Mouse (Mus musculus) layer of hippocampus, adult 9-11 months (tissue): ENCODE measurements at regions not wholly inside any gene's neighbourhood (a gene's known extent, or its start where the extent isn't known, plus 50 kb on each side); places are given as distances from the start of the nearest gene placed in this dataset.

Experiments used
- DNase-seq: peaks from one replicate; pipeline ENCODE4 v3.0.0; 2022

DNA sequence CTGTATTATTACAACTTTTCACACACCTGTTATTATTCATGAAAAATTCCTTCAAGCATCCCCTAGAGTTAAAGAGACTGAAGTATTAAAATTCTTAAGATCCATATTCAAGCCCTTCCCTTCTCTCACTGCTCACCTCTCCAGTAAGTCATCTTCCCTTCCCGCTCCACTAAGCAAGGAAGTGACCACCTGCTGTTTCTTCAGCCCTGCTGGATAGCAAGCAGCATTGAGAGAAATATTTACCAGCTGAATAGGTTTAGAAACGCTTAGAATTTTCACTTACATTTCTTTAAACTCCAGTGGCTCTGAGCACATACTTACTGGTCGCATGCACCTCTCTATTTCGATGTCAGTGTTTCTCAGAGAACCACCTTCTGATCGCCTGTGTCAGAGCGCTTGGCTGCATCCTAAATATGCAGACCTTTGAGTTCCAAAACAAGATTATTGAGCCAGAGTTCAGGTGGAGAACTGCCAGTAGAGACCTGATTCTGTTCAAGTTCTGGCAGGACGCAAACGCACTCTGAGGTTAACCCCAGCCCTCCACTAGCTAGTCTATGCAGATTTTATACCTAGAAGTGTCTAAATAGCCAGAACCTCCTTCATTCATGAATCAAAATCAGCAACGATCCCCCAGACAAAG lies 314.9 kb downstream of the Mllt3 start:
- DNase-seq: no peak

DNA sequence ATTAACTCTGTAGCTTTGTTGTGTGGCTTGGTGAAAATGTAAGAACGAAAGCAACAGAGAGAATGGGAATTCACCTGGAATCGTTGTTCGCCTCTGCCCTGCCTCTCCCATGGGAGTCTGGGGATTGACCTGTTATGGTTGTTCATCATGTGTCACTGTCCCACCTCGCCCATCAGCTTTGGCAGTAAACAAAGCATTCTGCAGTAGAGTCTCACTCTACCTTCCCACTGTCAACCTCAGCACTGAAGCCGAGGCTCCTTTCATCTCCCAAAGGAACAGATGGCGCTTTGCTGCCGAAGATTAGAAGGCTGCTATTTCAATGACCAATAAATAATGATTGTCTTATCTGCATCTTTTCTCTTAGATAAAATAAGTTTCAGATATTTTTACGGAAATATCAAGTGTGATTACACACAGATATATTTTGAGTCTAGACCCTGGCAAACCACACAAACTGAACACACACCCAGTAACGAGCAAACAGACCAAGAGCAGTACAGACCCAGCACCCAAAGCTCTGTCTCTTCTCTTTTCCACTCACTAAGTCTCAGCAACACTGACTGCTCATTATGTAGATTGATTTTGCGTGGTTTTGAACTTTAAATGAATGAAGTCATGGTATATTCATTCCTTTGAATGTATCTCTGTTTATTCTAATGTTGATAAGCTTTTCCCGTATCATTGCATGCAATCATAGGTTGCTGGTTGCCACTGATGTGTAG lies 317.8 kb downstream of the Mllt3 start:
- no peak for DNase-seq

DNA sequence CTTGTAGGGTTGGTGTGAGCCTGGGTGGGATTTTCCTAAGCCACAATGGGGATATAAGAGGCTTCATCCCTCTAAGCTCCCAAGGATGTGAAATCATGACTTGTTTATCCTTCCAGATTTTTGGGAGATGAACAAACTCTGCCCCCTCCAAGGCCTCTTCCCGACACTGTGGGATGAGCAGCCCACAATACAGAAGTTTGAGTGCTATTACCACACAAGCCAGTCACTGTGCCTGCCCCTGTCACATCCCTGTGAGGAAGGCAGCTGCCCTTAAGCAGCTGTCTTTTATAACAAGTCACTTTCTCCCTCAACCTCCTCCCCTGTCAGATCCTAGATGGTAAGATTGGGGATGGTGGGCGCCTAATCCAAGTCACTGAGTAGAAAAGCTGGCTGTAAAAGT lies 320.5 kb downstream of the Mllt3 start:
- no peak for DNase-seq

DNA sequence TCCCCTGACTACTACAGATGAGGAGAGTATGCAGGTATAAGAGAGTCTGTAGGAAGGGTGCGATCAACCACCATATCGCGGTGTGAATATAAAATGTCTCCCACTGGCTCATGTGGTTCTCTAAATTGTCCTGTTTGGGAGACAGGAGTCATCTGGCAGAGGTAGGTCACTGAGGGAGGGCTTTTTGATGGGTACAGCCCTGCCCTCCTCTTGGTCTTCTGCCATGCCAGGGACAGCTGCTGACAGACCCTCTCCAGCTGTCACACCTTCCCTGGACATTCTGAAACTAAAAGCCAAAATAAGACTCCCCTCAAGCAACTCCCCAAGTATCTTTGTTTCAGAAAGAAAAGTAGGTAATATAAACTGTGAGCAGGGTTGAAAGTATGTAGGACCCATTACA lies 320.9 kb downstream of the Mllt3 start:
- DNase-seq: no peak

DNA sequence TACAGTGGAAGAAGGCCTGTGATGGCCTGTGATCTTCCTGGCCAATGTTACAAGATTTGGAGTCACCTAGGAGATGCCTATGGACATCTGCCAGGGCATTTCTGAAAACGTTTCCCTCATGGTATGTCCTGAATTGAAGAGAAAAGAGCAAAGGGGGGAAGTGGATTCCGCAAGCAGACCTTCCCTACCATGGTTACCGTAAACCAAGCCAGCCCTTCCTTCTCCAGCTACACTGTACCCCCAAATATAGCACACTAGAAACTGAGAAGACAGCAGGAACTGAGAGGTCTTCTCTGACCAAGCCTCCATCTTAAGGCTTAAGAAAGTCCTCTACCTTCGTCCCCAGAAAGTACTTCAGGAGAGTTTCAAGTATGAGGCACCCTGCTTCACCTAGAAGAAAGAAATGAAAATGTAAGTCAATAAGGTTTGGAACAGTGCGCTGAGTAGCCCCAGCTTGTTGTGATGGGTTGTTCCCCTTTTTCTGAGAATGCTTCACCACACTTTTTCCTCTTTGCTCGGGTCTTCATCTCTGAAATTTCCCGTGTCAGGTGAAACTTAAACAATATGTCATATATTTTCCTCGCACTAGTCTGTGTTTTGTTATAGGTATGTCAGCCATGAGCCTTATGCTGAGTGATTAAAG lies 321.9 kb downstream of the Mllt3 start:
- no peak for DNase-seq

DNA sequence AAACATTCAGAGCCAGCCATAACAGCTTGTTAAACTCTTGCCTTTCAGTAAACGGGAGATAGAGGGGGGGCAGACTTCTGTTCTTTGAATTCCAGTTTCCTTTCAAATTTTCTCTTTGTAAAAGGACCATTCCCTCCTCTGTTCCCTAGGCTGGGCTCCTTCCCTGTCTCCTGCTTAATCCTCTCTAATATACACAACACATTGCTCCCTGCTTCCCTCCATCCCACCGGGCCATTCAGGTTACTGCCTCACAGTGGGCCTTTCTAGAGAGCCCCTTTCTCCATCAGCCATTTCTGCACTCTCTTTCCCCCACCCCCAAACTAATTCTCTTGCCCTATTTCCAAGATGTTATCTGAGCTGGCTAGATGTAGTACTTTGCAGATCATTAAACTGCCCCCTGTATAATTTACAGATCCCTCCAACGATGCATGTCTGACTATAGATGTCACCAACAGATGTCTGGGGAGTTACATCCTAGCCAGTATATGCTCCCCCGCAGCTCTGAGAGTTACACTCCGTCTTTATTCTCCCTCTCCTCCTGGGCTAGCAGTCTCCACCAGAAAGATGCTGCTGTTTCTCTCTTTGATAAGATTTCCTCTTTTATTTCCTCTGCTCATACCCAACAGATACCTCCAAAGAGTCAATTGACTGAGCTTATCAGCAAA lies 324.1 kb downstream of the Mllt3 start:
- no peak for DNase-seq

DNA sequence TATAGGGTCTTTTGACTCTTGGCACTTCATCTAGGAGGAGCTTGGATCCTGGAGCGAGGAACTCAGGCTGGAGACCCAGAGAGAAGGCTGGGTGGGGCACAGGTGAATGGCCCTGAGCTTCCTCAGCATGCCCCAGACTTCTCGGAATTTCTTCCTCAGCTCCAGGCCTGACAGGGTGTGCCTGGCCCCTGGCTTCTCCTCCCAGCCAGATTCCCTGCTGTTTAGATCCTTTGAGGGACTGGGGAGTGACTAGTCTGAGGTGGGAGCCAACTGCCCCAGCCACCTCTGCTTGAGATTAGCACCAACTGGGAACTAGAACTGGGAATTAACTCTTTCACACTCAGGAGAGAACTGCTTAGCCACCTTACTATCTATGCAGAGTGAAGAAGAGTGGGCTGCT lies 325.8 kb downstream of the Mllt3 start:
- DNase-seq: no peak

DNA sequence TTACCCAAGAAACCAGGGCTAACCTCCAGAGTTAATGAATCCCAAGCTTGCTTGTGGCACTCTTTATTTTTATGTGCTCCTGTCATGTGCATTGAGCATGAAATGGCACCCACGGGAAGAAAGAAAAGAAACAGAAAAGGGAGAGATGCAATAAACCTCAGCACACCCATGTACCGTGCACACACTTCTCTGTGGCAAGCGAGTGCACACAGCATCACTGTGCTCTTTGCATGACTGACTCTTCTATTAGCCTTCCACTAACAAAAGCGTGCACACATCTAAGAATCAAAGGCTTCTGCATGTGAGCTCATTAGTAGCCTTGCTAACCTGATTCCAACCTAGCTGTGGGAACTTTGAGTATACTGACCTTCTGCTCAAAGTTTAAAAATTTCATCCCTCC lies 330.3 kb downstream of the Mllt3 start:
- DNase-seq: no peak

DNA sequence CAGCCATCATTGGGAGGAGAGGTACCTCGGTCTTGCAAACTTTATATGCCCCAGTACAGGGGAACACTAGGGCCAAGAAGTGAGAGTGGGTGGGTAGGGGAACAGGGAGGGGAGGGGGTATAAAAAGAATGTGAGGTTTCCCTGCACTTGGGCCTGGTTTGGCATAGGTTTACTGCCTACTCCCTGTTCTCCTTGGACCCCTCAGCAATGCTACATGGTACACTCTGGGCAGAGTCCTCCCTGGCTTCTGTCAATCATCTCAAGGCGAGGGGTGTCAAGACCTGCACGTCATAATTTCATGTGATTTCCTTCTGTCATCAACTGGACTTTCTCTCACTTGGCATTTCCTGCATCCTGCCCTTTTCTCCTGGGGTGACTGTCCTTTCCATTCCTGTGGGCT lies 330.9 kb downstream of the Mllt3 start:
- no peak for DNase-seq

DNA sequence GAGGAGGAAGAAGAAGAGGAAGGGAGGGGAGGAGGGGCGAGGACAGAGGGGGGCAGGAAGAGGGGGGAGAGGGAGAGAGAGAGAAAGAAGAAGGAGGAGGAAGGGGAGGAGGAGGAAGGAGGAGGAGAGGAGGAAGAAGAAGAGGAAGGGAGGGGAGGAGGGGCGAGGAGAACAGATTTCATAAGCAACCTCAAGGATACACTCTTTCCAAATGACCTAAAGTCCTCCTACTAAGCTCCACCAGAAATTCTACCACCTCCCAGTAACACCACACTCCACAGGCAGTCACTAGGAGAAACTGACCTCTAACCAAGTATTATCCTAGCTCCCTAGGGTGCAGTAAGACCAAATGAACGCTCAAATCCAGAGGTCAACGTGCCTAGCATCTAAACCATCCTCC lies 332.1 kb downstream of the Mllt3 start:
- DNase-seq: no peak

DNA sequence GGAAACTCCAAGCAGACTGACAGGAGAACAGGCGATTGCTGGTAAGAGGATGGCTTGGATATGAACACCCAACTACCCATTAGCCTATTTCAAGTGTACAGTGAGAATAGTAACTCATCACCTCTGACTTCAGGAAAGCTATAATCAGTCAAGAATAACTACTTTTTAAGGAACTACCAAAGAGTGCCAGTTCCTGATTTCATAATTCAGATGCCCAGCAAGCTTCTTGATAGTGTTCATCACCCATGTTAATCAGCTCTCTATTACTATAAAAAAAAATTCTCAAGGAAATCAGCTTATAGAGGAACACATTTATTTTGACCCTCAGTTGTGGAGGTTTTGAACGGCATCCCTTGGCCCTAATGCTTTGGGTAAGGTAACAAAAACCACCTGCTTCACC lies 332.7 kb downstream of the Mllt3 start:
- DNase-seq: no peak

DNA sequence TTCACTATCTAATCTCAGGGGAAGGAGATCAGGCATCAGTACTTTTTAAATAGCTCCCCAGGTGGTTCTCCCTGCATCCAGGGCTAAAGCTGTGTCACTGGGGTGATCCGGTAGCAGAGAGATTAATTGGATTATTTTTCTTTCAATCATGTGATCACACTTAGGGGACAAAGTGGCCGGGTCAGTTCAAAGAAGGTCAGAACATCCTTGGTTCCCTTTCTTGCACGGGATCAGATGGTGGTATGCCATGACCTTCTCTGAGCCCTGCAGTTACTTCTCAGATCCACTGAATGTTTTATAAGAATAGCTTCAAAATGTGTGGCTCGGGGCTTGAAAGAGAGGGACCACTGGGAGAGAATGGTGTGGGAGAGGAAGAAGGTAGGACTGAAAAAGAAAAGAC lies 333.6 kb downstream of the Mllt3 start:
- DNase-seq: no peak

DNA sequence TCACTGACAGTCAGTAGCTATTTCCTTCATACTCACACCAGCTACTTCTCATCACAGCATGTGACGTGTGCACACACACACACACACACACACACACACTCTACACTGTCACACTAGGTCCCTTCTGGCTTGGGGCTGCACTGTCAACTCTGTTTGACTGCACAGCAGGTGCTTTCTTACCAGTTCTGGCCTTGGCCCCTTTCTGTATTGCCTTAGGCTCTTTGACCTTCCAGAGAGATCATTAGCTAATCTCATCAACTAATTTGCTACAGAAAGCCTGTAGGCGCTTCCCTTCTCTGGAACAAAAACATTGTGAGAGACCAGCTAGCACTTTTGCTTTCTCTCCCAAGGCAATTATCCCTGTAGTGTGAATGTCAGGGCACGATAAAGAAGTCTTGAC lies 334.4 kb downstream of the Mllt3 start:
- no peak for DNase-seq

DNA sequence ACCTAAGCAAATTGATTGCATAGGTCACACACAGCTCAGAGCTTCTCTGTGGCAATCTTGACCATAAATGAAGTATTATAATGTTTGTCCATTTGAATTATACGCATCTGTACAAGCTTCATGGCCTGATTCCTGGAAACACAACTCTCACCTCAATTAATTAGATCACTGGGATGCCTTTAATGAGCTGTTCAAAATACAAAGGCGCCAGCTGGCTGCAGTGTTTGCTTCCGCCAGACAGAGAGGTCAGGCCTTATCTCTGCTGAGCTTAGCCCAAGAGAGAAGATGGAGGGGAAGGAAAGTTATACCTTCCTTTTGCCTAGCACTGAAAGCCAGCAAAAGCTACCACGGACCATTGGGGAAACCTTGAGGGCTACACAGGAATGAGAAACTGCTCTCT lies 336.2 kb downstream of the Mllt3 start:
- no peak for DNase-seq

DNA sequence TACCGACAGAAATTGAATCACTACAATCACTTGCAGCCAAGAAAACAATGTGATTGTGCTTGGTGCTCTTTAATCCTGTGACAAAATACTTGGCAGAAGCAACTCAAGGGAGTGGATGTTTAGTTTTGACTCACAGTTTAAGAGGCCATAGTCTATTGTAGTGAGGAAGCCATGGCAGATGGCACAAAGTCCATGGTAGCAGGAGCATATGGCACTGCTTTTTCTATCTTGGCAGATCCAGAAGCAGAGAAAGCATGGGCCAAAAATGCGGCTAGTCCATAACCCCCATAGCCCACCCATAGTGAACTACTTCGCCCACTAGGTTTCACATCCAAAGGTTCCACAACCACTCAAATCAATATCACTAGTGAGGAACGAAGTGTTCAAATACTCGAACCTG lies 337.4 kb downstream of the Mllt3 start:
- no peak for DNase-seq

DNA sequence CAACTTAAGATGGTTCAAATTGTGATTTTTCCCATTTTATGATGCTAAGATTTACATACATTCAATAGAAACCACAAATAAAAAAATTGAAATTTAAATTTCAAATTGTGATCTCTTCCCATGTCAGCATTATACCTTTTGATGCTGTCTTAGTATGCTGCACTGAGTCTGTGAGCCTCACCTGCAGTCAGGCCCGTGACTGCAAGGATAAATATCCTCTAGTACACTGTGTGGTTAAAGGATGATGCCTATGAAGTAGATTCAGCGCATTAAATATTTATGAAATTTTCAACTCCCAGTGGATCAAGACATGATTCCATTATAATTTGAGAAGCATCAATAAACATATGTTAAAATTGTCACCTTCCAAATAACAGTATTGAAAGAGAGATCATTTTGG lies 340.4 kb downstream of the Mllt3 start:
- no peak for DNase-seq

DNA sequence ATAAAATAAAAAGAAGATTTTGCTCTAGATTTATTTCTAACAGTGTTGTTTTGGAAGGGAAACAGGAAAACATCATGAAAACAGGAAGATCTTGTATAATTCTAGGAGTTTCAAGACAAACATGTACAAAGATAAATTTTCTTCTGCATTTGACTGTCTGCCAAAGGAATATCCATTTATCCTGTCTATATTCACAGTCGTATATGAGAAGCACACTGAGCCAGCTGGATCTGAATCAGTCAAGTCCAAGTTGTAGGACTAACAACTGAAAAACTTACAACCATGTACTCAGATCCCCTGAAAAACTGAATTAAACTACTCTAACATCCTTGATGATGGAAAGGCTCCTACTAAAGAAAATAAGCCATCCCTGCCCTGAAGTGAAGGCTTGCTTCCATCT lies 348.2 kb downstream of the Mllt3 start:
- no peak for DNase-seq

DNA sequence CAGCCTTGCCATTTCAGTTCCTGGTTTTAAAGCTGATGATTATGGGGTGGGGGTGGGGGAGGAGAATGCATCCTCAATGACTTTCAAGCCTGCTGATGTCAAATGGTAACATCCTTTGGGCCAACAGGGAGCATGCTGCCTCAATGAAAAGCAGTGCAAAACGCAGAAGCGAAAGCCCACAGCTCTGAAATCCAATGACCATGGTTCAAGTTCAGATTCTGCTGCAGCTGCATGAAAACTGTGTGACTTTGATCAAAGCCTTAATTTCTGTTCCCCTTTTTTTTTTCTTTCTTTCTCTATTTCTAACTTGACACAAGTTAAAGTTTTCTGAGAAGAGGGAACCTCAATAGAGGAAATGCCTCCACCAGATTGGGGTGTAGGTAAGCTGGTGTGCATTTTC lies 350.4 kb downstream of the Mllt3 start:
- no peak for DNase-seq

DNA sequence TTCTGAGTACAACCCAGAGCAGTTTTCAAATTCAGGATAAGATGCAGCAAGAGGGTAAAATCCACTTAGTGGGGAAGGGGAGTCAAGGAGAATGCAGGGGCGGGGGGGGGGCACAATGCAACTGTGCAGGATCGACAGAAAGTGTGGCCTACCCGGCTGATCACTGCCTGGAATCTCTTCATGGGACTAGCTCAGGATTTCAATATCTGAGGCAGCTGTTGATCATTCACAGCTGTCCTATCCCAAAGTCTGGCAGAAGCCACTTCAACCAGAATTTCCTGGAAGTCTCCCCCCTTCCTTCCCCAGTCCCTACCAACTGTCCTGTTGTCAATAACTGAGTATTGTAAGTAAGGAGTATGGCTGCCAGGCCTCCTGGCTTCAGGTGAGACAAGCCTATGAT lies 362.1 kb downstream of the Mllt3 start:
- DNase-seq: no peak

DNA sequence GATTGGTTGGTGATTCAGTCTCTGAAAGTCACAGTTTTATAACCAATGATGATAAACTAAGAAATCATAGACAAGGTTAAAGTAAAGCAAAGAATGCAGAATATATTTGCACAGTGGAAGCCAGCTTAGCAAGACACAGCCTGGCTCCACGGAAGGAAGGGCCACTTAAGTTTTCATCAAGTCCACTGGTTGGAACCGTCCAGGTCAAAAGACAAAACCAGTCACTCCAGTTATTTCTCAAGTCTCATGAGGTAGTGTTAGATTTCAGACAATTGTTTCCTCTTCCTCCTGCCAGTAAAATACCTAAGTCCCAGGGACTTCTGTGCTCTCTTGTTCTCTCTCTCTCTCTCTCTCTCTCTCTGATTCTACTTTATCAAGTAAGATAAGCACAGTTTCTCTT lies 363.0 kb downstream of the Mllt3 start:
- DNase-seq: no peak

DNA sequence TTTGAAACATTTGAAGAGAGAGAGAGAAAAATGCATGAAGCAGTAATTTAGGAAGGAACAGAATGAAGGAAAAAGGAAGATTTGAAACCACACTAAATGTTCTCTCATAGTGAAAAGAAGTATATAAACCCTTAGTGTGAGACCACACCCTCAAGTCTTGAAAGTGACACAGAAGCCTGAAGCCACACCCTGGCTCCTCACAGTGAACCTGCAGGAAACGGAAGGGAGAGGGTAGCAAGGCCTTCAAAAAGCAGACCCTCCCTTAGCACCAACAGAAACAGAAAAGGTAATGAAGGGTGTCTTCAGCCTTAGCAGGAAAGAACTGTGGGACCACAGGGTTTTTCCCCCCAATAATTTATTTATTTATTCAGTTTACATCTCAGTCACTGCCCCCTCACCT lies 363.7 kb downstream of the Mllt3 start:
- no peak for DNase-seq

DNA sequence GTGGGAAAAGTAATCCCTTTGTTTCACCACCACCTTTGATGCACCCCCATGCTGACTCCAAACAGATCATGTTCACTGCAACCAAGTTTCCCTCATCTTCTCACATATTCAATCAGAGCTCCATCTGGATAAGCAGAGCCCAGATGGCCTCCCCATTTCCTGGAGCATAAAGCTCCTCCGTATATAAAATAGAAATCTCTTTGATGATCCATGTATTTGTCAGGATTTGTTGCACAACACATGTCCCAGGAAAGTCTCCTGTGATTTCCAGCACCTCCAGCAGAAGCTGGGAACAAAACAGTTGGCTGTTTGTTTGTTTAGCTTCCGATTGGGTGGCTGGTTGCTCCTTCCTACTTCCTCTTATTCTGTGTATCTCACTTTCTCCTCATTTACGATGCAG lies 364.9 kb downstream of the Mllt3 start:
- DNase-seq: peak; percentile 61

DNA sequence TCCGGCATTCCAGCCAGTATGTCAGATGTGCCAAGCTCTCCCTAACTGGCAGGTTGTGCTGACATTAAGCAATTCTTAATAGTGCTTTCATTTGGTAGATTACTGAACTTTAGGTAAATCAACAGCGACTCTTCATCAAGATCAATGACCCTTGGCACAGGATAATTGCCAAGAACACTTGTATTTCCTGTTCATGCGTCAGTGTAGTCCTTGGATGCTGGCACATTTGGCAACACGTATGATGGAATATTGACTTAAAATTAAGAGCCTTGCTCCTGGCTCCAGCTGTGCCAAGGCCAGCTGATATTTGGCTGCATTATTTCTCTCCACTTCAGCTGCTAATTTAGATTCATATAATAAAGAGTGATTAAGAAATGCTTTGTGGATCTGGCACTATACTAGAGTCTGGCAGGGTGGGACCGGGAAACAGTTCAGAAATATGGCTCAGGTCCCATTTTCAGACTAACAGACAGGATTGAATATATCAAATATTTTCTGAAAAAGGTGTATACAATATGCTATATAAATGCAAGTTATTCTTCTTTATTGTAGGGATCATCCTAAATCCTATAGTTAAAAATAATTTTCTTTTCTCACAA lies 365.5 kb downstream of the Mllt3 start:
- DNase-seq: no peak

DNA sequence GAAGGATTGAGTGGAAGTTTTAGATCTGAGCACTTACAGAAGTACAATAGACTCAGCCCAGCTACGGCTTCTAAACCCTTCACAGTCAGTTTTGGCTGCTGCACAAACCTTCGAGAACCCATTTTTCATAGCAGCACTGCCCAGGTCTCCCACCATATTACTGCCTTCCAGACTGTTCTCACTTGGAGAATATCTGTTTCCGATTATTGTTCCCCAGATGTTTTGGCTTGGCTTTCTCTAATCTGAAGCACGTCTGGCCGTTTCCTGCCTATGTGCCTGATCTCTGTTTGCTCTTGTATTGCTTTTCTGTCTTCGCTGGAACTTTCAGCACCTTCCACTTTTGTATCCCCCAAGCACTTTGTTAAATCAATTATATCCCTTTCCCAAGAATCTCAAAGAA lies 368.0 kb downstream of the Mllt3 start:
- DNase-seq: no peak
